In the genomic region with DNA sequence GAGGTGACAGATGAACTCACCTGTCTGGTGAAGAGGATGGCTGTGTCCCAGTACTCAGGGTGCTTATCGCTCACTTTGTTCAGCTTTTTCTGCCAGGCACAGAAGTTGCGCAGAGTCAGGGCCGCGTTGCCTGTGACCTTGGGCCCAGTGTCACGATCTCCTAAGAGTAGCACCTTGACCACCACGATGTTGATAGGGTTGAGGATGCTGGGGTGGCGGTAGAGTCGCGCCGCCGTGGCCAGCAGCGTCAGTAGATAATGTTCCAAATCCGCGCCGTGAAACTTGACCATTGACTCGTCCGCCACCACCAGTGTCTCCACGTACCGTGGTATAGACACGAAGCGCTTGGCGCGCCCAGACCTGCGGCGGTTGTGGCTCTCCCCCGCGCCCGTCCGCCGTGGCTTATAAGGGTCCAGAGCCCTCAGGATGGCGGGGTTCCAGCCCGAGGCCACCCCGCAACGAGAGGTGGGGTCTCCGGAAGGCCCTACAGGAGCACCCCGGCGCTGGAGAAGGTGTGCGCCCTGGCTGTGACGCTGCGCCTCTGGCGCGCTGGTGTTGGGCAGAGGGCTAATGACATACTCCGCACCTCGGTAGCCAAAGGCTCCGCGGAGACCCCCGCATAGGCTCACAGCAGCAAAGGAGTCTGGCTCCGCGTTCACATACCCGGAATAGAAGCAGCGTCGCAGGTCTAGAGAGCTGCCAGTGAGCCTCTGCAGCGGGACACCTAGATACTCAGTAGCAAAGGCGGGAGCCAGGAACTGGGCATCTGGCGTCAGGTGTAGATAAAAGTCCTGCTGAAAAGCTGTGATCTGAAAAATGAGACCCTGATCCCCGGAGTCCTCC, we compare ENCODE assay signal across 8 mouse cellular contexts. TPM values are rescaled to one million over a fixed set of nuclear protein-coding genes. Genes with fewer than 3 reads are reported as not detected.
DNase-seq lines count a peak whose midpoint lies in the region; ATAC-seq lines count a peak whose summit lies in the region.

No protein-coding gene starts in this region.

- peak; percentile 41 for DNase-seq in adrenal gland, adult 2 months
- DNase-seq in adrenal gland, postnatal 36 days, result no peak
- peak; percentile 9 for DNase-seq in ES-CJ7 (ENCODE audit: low read depth, low spot score)
- no peak for DNase-seq in urinary bladder, postnatal 25 days (ENCODE audit: low spot score)
- DNase-seq in cerebellum, postnatal 36 days, result no peak
- DNase-seq in layer of hippocampus, adult 11-12 months (ENCODE audit: low spot score), result no peak

- peak overlapping the region; percentile 96 for H3K4me2 ChIP-seq in heart, embryonic 12.5 days
- H3K4me2 ChIP-seq in liver, embryonic 12.5 days, result peak overlapping the region; percentile 62

- WGBS in heart, embryonic 12.5 days, result 4% methylated on average over 56 of the region's 56 CpGs
- 5% methylated on average over 56 of the region's 56 CpGs for WGBS in liver, embryonic 12.5 days (ENCODE audit: insufficient replicate concordance)

- H3K36me3 ChIP-seq in heart, embryonic 12.5 days, result no peaks in the 10 kb centered on the region
- no peaks in the 10 kb centered on the region for H3K36me3 ChIP-seq in liver, embryonic 12.5 days

- H3K9me3 ChIP-seq in heart, embryonic 12.5 days (replicated peaks), result no peaks in the 10 kb centered on the region
- no peaks in the 10 kb centered on the region for H3K9me3 ChIP-seq in liver, embryonic 12.5 days (replicated peaks)

- peaks cover 10% of the 10 kb centered on the region for H3K27me3 ChIP-seq in heart, embryonic 12.5 days (replicated peaks)
- peaks cover 44% of the 10 kb centered on the region for H3K27me3 ChIP-seq in liver, embryonic 12.5 days (replicated peaks)

- peaks cover 30% of the 10 kb centered on the region for H3K4me1 ChIP-seq in heart, embryonic 12.5 days (replicated peaks)
- no peaks in the 10 kb centered on the region for H3K4me1 ChIP-seq in liver, embryonic 12.5 days

- peak overlapping the region; percentile 67 for H3K4me3 ChIP-seq in heart, embryonic 12.5 days
- peak overlapping the region; percentile 45 for H3K4me3 ChIP-seq in liver, embryonic 12.5 days

- H3K9ac ChIP-seq in heart, embryonic 12.5 days, result peak overlapping the region; percentile 80
- no peak overlapping the region for H3K9ac ChIP-seq in liver, embryonic 12.5 days

- H3K27ac ChIP-seq in heart, embryonic 12.5 days (ENCODE audit: poor library complexity, severe bottlenecking), result no peak overlapping the region
- no peak overlapping the region for H3K27ac ChIP-seq in liver, embryonic 12.5 days

- ATAC-seq in heart, embryonic 12.5 days (ENCODE audit: insufficient number of reproducible peaks, low FRiP score), result no peak
- ATAC-seq in liver, embryonic 12.5 days, result no peak

RNA-seq across cellular contexts. Expression of a gene that starts 0.8 kb away (rescaled TPM):
- total RNA-seq in adrenal gland, adult 2 months (2021), result 1 to 10 TPM; 4.6 to 4.9 TPM
- 3.4 and 3.5 TPM in 2 replicates for polyA plus RNA-seq in adrenal gland, adult 2 months (2012; rRNA removed)
- 1 to 10 TPM; 4.3 to 8.8 TPM for total RNA-seq in adrenal gland, postnatal 36 days (2021)
- polyA plus RNA-seq in heart, embryonic 12.5 days (2016; fragmentation: Nextera tagmentation; extraction: Ambion mirVana), result 16.4 and 18.1 TPM in 2 replicates
- polyA plus RNA-seq in liver, embryonic 12.5 days (2016; fragmentation: Nextera tagmentation; extraction: Ambion mirVana), result 0.99 and 1.5 TPM in 2 replicates

RNA-seq across cellular contexts. Expression of a gene that starts 20.9 kb away (rescaled TPM):
- under 1 TPM; 0.12 to 0.14 TPM for total RNA-seq in adrenal gland, adult 2 months (2021)
- polyA plus RNA-seq in adrenal gland, adult 2 months (2012; rRNA removed), result 0.04 and 0.34 TPM in 2 replicates
- under 1 TPM; 0.07 to 0.49 TPM for total RNA-seq in adrenal gland, postnatal 36 days (2021)
- 14.8 and 17.5 TPM in 2 replicates for polyA plus RNA-seq in heart, embryonic 12.5 days (2016; fragmentation: Nextera tagmentation; extraction: Ambion mirVana)
- polyA plus RNA-seq in liver, embryonic 12.5 days (2016; fragmentation: Nextera tagmentation; extraction: Ambion mirVana), result 0.13 and 0.16 TPM in 2 replicates

Comparison
In these comparisons a context has a peak if more than half of its experiments do, and no peak if none do; other contexts are left out.
1. DNase-seq: peak in adrenal gland, adult 2 months (single experiment) and ES-CJ7 (single experiment); none in adrenal gland, postnatal 36 days (0 of 2), urinary bladder, postnatal 25 days (single experiment), cerebellum, postnatal 36 days (0 of 2) and layer of hippocampus, adult 11-12 months (single experiment).
2. RNA of a gene that starts 20.9 kb away (polyA plus RNA-seq): 14.8 to 17.5 TPM in heart, embryonic 12.5 days; 0.04 to 0.34 TPM in adrenal gland, adult 2 months and 0.13 to 0.16 TPM in liver, embryonic 12.5 days; every median in the first group is over 10 times any median in the second.